Mouse (Mus musculus) olfactory bulb, adult 2 months (tissue): ENCODE results near the gene Gm10220. TPM values are rescaled to one million over a fixed set of nuclear protein-coding genes. Genes with fewer than 3 reads are reported as not detected.
"Not testable (repeated sequence)": the region's sequence is repeated elsewhere in the genome, so short reads cannot be mapped to it uniquely, and the experiment has no call there.

ENCODE experiments used
- H3K27ac ChIP-seq: fragments of 200-500 bp; 2 replicates; pipeline ENCODE4 v1.5.1; 2012; ENCODE audit warnings: low read depth, low read length; ENCODE audit not compliant: insufficient read depth
- H3K4me1 ChIP-seq: fragments of 200-500 bp; 2 replicates; pipeline ENCODE4 v1.6.1; 2012; ENCODE audit warnings: low read length; ENCODE audit not compliant: control insufficient read depth, insufficient read depth
- H3K4me3 ChIP-seq: fragments of 200-500 bp; 2 replicates; pipeline ENCODE4 v1.5.1; 2012; ENCODE audit warnings: mild to moderate bottlenecking, low read depth, low read length, moderate library complexity; ENCODE audit not compliant: insufficient read depth
- CTCF ChIP-seq: fragments of 200-500 bp; IDR thresholded peaks from 2 replicates; pipeline ENCODE4 v1.5.1; 2012; ENCODE audit warnings: low read depth, mild to moderate bottlenecking, low read length, moderate library complexity; ENCODE audit not compliant: insufficient read depth
- POLR2A ChIP-seq: fragments of 200-500 bp; IDR thresholded peaks from 2 replicates; pipeline ENCODE4 v1.6.1; 2012; ENCODE audit warnings: mild to moderate bottlenecking, low read depth, low read length, moderate library complexity; ENCODE audit not compliant: insufficient read depth
- WGBS: fragments of 180-500 bp; shearing (Covaris S2); methylation state at CpG from one replicate; pipeline ENCODE4 v1.1.7; 2018; 5-methylcytosine and 5-hydroxymethylcytosine counted together
- polyA plus RNA-seq: library from polyadenylated mRNA; stranded (reverse); fragments of >200 nt; gene quantifications from 2 replicates; pipeline ENCODE4 v1.2.4, GENCODE M21; 2012; ENCODE audit warnings: low replicate concordance; ENCODE audit not compliant: missing spikeins, insufficient read depth, insufficient read length

The Gm10220 gene
- not detected in 2 replicates for polyA plus RNA-seq

GRCm38 (mm10) chr5:26121321-26121720 is at the start of gene Gm10220:
Gene Gm10220 (minus strand): TSS chr5:26121421.
- H3K4me3 ChIP-seq, H3K4me1 ChIP-seq, H3K27ac ChIP-seq: not testable (repeated sequence)
- no CpG with 5 or more reads among the region's 3 CpGs for WGBS

GRCm38 (mm10) chr5:26169855-26170254 is 48.6 kb upstream of the Gm10220 start:
- Histone ChIP-seq H3K4me3 (no peak overlapping the region), H3K4me1 (no peaks in the 10 kb centered on the region), H3K27ac (no peak overlapping the region)
- TF ChIP-seq CTCF, result no peak
- no peak for TF ChIP-seq POLR2A
- WGBS, result 91% methylated on average over 1 of the region's 1 CpGs

DNA sequence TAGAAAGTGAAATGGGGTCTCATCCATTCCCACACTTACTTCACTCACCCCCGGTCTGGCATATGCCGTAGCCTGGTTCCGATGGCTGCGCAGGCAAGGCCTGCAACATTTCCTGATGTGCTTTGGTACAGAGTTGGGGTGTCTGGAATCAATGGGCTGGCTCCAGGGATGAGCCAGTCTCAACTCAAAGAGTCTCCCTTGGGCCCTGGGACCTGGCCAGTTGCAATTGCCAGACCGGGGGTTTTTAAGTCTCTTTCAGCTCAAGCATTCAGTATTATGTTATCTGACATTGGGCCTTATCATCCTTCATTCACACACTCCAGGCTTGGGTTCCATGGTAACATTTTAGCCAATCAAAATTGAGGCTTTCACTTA is 44.6 kb upstream of the Gm10220 start:
- 89% methylated on average over 5 of the region's 5 CpGs for WGBS
- H3K4me1 ChIP-seq, result no peaks in the 10 kb centered on the region
- H3K4me3 ChIP-seq, result no peak overlapping the region
- TF ChIP-seq CTCF (no peak), POLR2A (no peak)
- H3K27ac ChIP-seq, result no peak overlapping the region

GRCm38 (mm10) chr5:26165036-26165790 is 44.0 kb upstream of the Gm10220 start:
- 85% methylated on average over 8 of the region's 8 CpGs for WGBS
- Histone ChIP-seq H3K4me1 (no peaks in the 10 kb centered on the region), H3K4me3 (no peak overlapping the region), H3K27ac (no peak overlapping the region)
- no peak for TF ChIP-seq CTCF
- no peak for TF ChIP-seq POLR2A

GRCm38 (mm10) chr5:26157396-26158170 is 36.4 kb upstream of the Gm10220 start:
- WGBS, result 65% methylated on average over 10 of the region's 10 CpGs
- TF ChIP-seq CTCF, result no peak
- no peak for TF ChIP-seq POLR2A
- no peak overlapping the region for H3K27ac ChIP-seq
- H3K4me3 ChIP-seq, result no peak overlapping the region
- no peaks in the 10 kb centered on the region for H3K4me1 ChIP-seq

- WGBS, result 72% methylated on average over 6 of the region's 6 CpGs
- H3K27ac ChIP-seq, result no peak overlapping the region
These were observed 21.7 kb upstream of the Gm10220 start for GRCm38 (mm10) chr5:26142891-26143290.

DNA sequence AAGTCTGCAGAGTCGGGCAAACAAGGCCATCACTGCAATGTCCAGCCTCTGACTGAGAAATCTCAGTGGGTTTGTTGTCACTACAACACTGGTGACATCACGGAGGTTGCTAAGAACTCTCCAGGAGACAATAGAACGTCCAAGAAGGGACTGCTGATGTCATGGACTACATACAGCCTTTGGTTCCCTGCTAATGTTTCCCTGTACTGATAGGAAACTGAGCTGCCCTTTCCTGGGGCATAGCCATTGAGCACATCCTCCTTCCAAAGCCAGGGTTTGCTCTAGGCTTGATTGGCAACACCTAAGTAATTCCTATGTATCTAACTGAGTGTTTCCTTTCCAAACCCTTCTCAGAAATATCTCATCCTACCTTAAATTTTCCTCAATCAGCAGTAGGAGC is 16.0 kb downstream of the Gm10220 start, which contains the start of gene 5031410I06Rik:
Gene 5031410I06Rik, minus strand, starts transcription at position 101 of the 400 bp plus-strand sequence.
- not testable (repeated sequence) for H3K4me3 ChIP-seq, H3K27ac ChIP-seq, H3K4me1 ChIP-seq
- no CpG with 5 or more reads among the region's 3 CpGs for WGBS

More at GRCm38 (mm10) chr5:26142891-26143290, 21.7 kb upstream of the Gm10220 start:
- no peaks in the 10 kb centered on the region for H3K4me1 ChIP-seq
- no peak for TF ChIP-seq POLR2A
- H3K4me3 ChIP-seq, result no peak overlapping the region

GRCm38 (mm10) chr5:26089191-26089590 is 32.0 kb downstream of the Gm10220 start, which contains the start of gene Gm10471:
Gene Gm10471 (minus strand): TSS chr5:26089291.
- H3K27ac ChIP-seq, H3K4me1 ChIP-seq, H3K4me3 ChIP-seq: not testable (repeated sequence)
- WGBS, result 71% methylated on average over 1 of the region's 1 CpGs

DNA sequence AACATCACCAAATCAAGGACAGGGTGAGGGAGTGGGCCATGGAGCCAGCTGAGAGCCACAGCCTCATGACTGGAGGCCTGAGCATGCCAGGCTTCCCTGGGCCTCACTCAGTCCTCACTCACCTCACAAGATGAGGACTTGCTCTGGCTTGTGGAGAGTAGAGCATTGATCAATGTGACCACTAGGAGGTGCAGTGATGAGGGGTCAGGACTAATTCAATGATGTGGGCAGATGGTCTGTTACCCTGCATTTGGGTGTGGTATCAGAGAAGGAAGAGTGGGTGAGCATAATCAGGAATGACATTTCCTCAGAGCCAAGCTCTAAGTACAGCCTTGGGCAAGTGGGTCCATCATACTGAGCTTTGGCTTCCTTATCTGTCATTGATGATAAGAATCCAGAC is 42.2 kb downstream of the Gm10220 start:
- not testable (repeated sequence) for H3K4me3 ChIP-seq, H3K4me1 ChIP-seq, H3K27ac ChIP-seq

GRCm38 (mm10) chr5:26070716-26071115 is 50.5 kb downstream of the Gm10220 start:
- Histone ChIP-seq H3K27ac (no peak overlapping the region), H3K4me3 (no peak overlapping the region), H3K4me1 (no peaks in the 10 kb centered on the region)
- no peak for TF ChIP-seq POLR2A
- TF ChIP-seq CTCF, result no peak
- WGBS, result 91% methylated on average over 24 of the region's 24 CpGs

Other genes with a start within 250 kb of the Gm10220 start
- not detected in 2 replicates for gene Gm21663, start 179.0 kb downstream of the Gm10220 start, polyA plus RNA-seq
- not detected in 2 replicates for gene Gm21671, start 167.0 kb downstream of the Gm10220 start, polyA plus RNA-seq
- not detected in 2 replicates for gene Gm21680, start 148.8 kb downstream of the Gm10220 start, polyA plus RNA-seq
- gene Gm21698, start 132.8 kb downstream of the Gm10220 start, polyA plus RNA-seq, result not detected in 2 replicates
- not detected in 2 replicates for gene Gm1979, start 116.6 kb downstream of the Gm10220 start, polyA plus RNA-seq
- not detected in 2 replicates for gene Gm5862, start 98.5 kb downstream of the Gm10220 start, polyA plus RNA-seq
- not detected in 2 replicates for gene Speer4a, start 81.9 kb downstream of the Gm10220 start, polyA plus RNA-seq
- not detected in 2 replicates for gene Gm7347, start 62.8 kb downstream of the Gm10220 start, polyA plus RNA-seq
- gene Gm10471, start 32.1 kb downstream of the Gm10220 start, polyA plus RNA-seq, result not detected in 2 replicates
- not detected in 2 replicates for gene 5031410I06Rik, start 16.1 kb downstream of the Gm10220 start, polyA plus RNA-seq
- gene Gm7361, start 136.3 kb upstream of the Gm10220 start, polyA plus RNA-seq, result not detected in 2 replicates